Mouse (Mus musculus): ENCODE data around the gene Gabra2.

The Gabra2 gene

GRCm38 (mm10) chr5:71095725-71096607 is at the start of gene Gabra2:
Gene Gabra2 (minus strand): TSS chr5:71095849.
- peak in 1 of 2 experiments; percentile 0 for DNase-seq (ENCODE audit: low spot score in 2 of 2)

GRCm38 (mm10) chr5:71136691-71137090 is 41.0 kb upstream of the Gabra2 start:
- DNase-seq (ENCODE audit: low spot score in 2 of 2) = no peak

- DNase-seq (ENCODE audit: low spot score in 2 of 2) = no peak
Measured at GRCm38 (mm10) chr5:71135840-71136239, 40.2 kb upstream of the Gabra2 start.

- DNase-seq (ENCODE audit: low spot score in 2 of 2) = no peak
Measured at GRCm38 (mm10) chr5:71127721-71128120, 32.1 kb upstream of the Gabra2 start.

DNA sequence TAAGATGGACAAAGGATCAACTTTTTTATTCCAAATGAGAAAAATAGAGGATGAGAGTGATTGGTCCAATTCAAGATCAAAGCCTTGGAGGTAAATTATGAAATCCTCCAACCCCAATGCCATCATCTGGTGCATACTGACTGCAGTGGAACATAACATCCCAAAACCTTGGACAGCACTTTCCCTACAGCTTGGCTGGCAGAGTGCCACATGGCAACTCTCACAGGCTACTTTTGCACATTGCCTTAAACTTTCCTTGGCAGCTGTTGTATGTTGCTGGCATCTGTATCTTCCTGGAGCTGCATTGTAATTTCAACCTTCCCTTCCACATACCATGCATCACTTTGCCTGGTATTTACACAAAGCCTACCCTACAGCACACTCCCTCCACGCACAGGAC is 19.6 kb upstream of the Gabra2 start:
- DNase-seq (ENCODE audit: low spot score in 2 of 2) = no peak

DNA sequence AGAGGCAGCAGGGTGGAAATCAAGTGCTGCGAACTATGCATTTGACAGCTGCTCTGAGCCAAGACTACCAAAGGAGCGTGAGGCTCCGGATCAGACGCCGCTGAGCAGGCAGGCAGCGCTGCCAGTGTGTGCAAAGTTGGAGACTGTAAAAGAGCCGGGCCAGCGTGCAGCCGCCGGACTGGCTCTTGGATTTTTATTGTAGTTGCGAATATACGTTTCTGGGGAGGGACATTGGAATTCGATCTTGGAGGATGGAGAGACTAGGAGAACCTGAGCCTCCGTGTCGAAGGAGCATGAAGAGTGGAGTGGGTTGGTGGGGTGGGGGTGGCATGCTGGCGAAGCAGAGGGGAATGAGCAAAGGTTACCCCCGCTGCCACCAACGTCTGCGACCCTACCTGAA is 469 bp downstream of the Gabra2 start:
- DNase-seq (ENCODE audit: low spot score in 2 of 2) = no peak

GRCm38 (mm10) chr5:71094776-71095175 is 873 bp downstream of the Gabra2 start:
- no peak for DNase-seq (ENCODE audit: low spot score in 2 of 2)

DNA sequence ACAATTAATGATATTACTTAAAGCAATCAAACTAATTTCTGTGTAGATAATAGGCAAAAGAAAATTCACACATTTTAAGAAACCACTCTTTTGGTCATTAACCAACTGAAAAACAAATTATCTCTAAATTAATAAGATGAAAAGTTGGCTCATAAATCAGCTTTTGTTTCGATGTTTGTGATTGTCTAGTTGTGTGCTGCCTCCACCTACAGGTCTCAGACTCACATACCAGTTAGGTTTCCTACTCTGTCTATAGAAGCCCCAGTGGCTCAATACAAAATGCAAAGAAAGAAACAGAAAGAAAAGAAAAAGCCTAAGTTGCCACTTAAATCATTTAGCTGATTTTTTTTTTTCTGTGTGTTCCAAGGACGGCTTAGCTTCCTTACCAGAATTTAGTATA is 1.8 kb downstream of the Gabra2 start:
- DNase-seq (ENCODE audit: low spot score in 2 of 2) = no peak

DNA sequence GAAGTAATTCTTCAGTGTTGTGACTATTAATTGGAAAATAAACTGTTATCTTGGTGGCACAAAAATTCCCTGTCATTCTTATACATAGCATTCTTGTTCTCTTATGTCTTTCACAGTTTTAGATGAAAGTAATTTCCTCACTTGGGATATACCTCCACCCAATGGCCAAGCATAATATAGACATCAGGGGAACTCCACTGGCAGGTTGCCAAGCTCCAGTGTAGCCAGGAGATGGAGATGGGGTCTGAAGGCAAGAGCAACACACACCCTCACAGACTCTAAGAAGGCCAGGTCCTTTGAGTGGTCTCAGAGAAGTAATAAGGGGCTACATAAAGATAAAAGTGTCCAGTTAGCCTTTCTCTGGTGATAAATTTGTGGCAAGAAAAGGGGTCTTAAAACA is 3.2 kb downstream of the Gabra2 start:
- no peak for DNase-seq (ENCODE audit: low spot score in 2 of 2)

DNA sequence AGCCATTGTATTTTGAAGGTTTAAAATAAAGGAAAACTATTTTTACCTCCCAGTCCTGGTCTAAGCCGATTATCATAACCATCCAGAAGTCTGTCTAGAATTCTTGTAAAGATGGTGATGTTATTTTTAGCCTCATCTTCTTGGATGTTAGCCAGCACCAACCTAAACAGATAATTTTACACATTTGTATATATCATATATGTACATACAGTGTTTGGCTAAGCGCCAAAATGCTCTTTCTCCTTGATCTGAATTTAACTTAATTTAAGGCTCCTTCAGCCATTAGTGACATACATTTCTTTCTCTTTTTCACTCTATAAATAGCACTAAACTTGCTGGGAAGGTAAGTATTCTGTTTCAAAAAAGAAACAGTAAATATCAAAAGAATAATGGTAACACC is 3.7 kb downstream of the Gabra2 start:
- no peak for DNase-seq (ENCODE audit: low spot score in 2 of 2)

GRCm38 (mm10) chr5:71078861-71079260 is 16.8 kb downstream of the Gabra2 start:
- DNase-seq (ENCODE audit: low spot score in 2 of 2) = no peak

GRCm38 (mm10) chr5:71061696-71062095 is 34.0 kb downstream of the Gabra2 start:
- no peak for DNase-seq (ENCODE audit: low spot score in 2 of 2)

- DNase-seq (ENCODE audit: low spot score in 2 of 2) = no peak
Measured at GRCm38 (mm10) chr5:71058047-71058446, 37.6 kb downstream of the Gabra2 start.

GRCm38 (mm10) chr5:71037352-71037751 is 58.3 kb downstream of the Gabra2 start:
- DNase-seq (ENCODE audit: low spot score in 2 of 2) = no peak

DNA sequence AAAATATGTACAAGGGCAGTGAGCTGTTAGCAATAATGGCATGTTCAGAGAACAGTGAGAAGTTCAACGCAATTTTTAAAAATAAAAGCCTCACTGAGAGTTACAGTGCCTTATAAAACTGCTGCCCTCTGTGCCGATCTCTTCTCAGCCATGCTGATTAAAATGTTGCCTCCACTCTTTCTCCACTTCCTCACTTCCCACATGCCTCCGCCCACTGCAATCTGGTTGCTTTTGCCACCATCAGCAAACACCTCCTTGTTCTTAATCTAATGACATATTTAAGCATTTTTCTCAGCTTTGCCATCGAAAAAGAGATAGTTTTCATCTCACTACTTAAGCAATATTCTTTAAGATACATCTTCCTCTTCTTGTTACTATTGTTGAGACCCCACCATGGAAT is 69.7 kb downstream of the Gabra2 start:
- DNase-seq (ENCODE audit: low spot score in 2 of 2) = no peak

- DNase-seq (ENCODE audit: low spot score in 2 of 2) = no peak
Measured at GRCm38 (mm10) chr5:71011751-71012150, 83.9 kb downstream of the Gabra2 start.

DNA sequence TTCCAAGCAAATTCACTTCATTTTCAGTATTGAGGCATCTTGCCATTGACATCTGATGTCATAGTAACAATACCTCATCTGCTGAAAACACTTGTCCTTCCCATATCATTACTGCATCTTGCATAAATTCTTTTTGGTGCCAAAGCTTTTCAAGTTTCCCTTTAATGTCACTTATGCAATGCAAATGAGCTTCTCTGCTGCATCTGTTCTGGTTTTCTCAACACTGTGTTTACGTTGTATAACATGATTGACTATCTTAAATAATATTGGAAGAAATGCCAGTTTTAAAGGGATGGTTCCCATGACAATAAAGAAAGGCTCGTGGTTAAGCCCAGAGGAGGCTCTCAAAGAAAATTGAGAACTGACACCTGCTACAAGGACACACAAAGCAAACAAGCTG is 84.4 kb downstream of the Gabra2 start:
- no peak for DNase-seq (ENCODE audit: low spot score in 2 of 2)

GRCm38 (mm10) chr5:71010797-71011196 is 84.9 kb downstream of the Gabra2 start:
- DNase-seq (ENCODE audit: low spot score in 2 of 2) = no peak

- DNase-seq (ENCODE audit: low spot score in 2 of 2) = no peak
Measured at GRCm38 (mm10) chr5:70995617-70996325, 99.9 kb downstream of the Gabra2 start.

GRCm38 (mm10) chr5:70993281-70993680 is 102.4 kb downstream of the Gabra2 start:
- DNase-seq (ENCODE audit: low spot score in 2 of 2) = no peak

GRCm38 (mm10) chr5:70990891-70991290 is 104.8 kb downstream of the Gabra2 start:
- no peak for DNase-seq (ENCODE audit: low spot score in 2 of 2)
